Mouse (Mus musculus): ENCODE data around the gene Ntrk3.

GRCm38 (mm10) chr7:78656181-78656580 is 81.6 kb downstream of the Ntrk3 start:
- TF ChIP-seq CTCF (IDR thresholded peaks at IDR 0.05; ENCODE audit: borderline replicate concordance, insufficient read depth, low read depth, low read length) (no peak), POLR2A (IDR thresholded peaks at IDR 0.05; ENCODE audit: borderline replicate concordance, insufficient read depth, low read length) (no peak)

Data from cerebellum, adult 2 months (tissue).